Mouse (Mus musculus): ENCODE measurements at regions not wholly inside any gene's neighbourhood (a gene's known extent, or its start where the extent isn't known, plus 50 kb on each side); places are given as distances from the start of the nearest gene placed in this dataset.

- ATAC-seq (replicated peaks; ENCODE audit: low FRiP score, poor library complexity, severe bottlenecking) = no peak
Measured at GRCm38 (mm10) chrX:11739565-11739964, 411.9 kb downstream of the H2al1j start.

- no peak for ATAC-seq (replicated peaks; ENCODE audit: low FRiP score, poor library complexity, severe bottlenecking)
Measured at GRCm38 (mm10) chrX:11745911-11746310, 414.2 kb downstream of the Bcor start.

GRCm38 (mm10) chrX:11747386-11748121, 412.6 kb downstream of the Bcor start:
- ATAC-seq (replicated peaks; ENCODE audit: low FRiP score, poor library complexity, severe bottlenecking) = no peak

- ATAC-seq (replicated peaks; ENCODE audit: low FRiP score, poor library complexity, severe bottlenecking) = no peak
Measured at GRCm38 (mm10) chrX:11748278-11748677, 411.9 kb downstream of the Bcor start.

GRCm38 (mm10) chrX:11752513-11752912, 407.6 kb downstream of the Bcor start:
- ATAC-seq (replicated peaks; ENCODE audit: low FRiP score, poor library complexity, severe bottlenecking) = no peak

GRCm38 (mm10) chrX:11752973-11753590, 407.1 kb downstream of the Bcor start:
- no peak for ATAC-seq (replicated peaks; ENCODE audit: low FRiP score, poor library complexity, severe bottlenecking)

GRCm38 (mm10) chrX:11755046-11755445, 405.1 kb downstream of the Bcor start:
- ATAC-seq (replicated peaks; ENCODE audit: low FRiP score, poor library complexity, severe bottlenecking) = no peak

GRCm38 (mm10) chrX:11763351-11764082, 396.6 kb downstream of the Bcor start:
- no peak for ATAC-seq (replicated peaks; ENCODE audit: low FRiP score, poor library complexity, severe bottlenecking)

GRCm38 (mm10) chrX:11776236-11776899, 383.8 kb downstream of the Bcor start:
- no peak for ATAC-seq (replicated peaks; ENCODE audit: low FRiP score, poor library complexity, severe bottlenecking)

- no peak for ATAC-seq (replicated peaks; ENCODE audit: low FRiP score, poor library complexity, severe bottlenecking)
Measured at GRCm38 (mm10) chrX:11795010-11795409, 365.1 kb downstream of the Bcor start.

GRCm38 (mm10) chrX:11797870-11798269, 362.3 kb downstream of the Bcor start:
- no peak for ATAC-seq (replicated peaks; ENCODE audit: low FRiP score, poor library complexity, severe bottlenecking)

- ATAC-seq (replicated peaks; ENCODE audit: low FRiP score, poor library complexity, severe bottlenecking) = no peak
Measured at GRCm38 (mm10) chrX:11798326-11798725, 361.8 kb downstream of the Bcor start.

GRCm38 (mm10) chrX:11800400-11800941, 359.7 kb downstream of the Bcor start:
- ATAC-seq (replicated peaks; ENCODE audit: low FRiP score, poor library complexity, severe bottlenecking) = no peak

GRCm38 (mm10) chrX:11801208-11801607, 358.9 kb downstream of the Bcor start:
- ATAC-seq (replicated peaks; ENCODE audit: low FRiP score, poor library complexity, severe bottlenecking) = no peak

- ATAC-seq (replicated peaks; ENCODE audit: low FRiP score, poor library complexity, severe bottlenecking) = no peak
Measured at GRCm38 (mm10) chrX:11801621-11802020, 358.5 kb downstream of the Bcor start.

GRCm38 (mm10) chrX:11802074-11802899, 357.9 kb downstream of the Bcor start:
- ATAC-seq (replicated peaks; ENCODE audit: low FRiP score, poor library complexity, severe bottlenecking) = no peak

GRCm38 (mm10) chrX:11803239-11803638, 356.9 kb downstream of the Bcor start:
- ATAC-seq (replicated peaks; ENCODE audit: low FRiP score, poor library complexity, severe bottlenecking) = no peak

- no peak for ATAC-seq (replicated peaks; ENCODE audit: low FRiP score, poor library complexity, severe bottlenecking)
Measured at GRCm38 (mm10) chrX:11806896-11807252, 353.3 kb downstream of the Bcor start.

- ATAC-seq (replicated peaks; ENCODE audit: low FRiP score, poor library complexity, severe bottlenecking) = no peak
Measured at GRCm38 (mm10) chrX:11807253-11807882, 352.8 kb downstream of the Bcor start.
